Mouse (Mus musculus) embryonic facial prominence, embryonic 14.5 days (tissue): Measurements from ENCODE around the gene Cux1. TPM values are rescaled to one million over a fixed set of nuclear protein-coding genes. Genes with fewer than 3 reads are reported as not detected.

Source experiments
- ATAC-seq: fragments of 200-750 bp; cut with Nextera tagmentation; 2 replicates; pipeline ENCODE4 v1.8.0; 2017; ENCODE audit warnings: low read depth, moderate number of reproducible peaks, moderate TSS enrichment
- DNase-seq: peaks from one replicate; pipeline ENCODE4 v3.0.0-alpha.2; 2015; ENCODE audit warnings: low spot score
- H3K27ac ChIP-seq: fragments of 300-500 bp; sonication (generic); replicated peaks from 2 replicates; pipeline ENCODE4 v1.5.1; 2014; ENCODE audit warnings: low read depth, mild to moderate bottlenecking, low read length, moderate library complexity
- H3K27me3 ChIP-seq: fragments of 300-500 bp; sonication (generic); replicated peaks from 2 replicates; pipeline ENCODE4 v1.6.1; 2014; ENCODE audit warnings: low read length; ENCODE audit not compliant: control insufficient read depth, insufficient read depth
- H3K36me3 ChIP-seq: fragments of 300-500 bp; sonication (generic); 2 replicates; pipeline ENCODE4 v1.6.1; 2014; ENCODE audit warnings: low read length, mixed read lengths; ENCODE audit not compliant: control insufficient read depth, insufficient read depth
- H3K4me1 ChIP-seq: fragments of 300-500 bp; sonication (generic); 2 replicates; pipeline ENCODE4 v1.6.1; 2014; ENCODE audit warnings: antibody characterized with exemption, low read length; ENCODE audit not compliant: control insufficient read depth, insufficient read depth
- H3K4me2 ChIP-seq: fragments of 300-500 bp; sonication (generic); 2 replicates; pipeline ENCODE4 v1.6.1; 2014; ENCODE audit warnings: low read depth, mild to moderate bottlenecking, low read length, moderate library complexity, mixed read lengths
- H3K4me3 ChIP-seq: fragments of 300-500 bp; sonication (generic); 2 replicates; pipeline ENCODE4 v1.5.1; 2014; ENCODE audit warnings: low read depth, mild to moderate bottlenecking, low read length
- H3K9ac ChIP-seq: fragments of 300-500 bp; sonication (generic); 2 replicates; pipeline ENCODE4 v1.6.1; 2014; ENCODE audit warnings: low read depth, mild to moderate bottlenecking, low read length, moderate library complexity, mixed read lengths
- H3K9me3 ChIP-seq: fragments of 300-500 bp; sonication (generic); 2 replicates; pipeline ENCODE4 v1.6.1; 2016; ENCODE audit warnings: low read length; ENCODE audit not compliant: control insufficient read depth
- WGBS: fragments of 180-500 bp; shearing (Covaris S2); extraction: QIAGEN DNeasy Blood & Tissue Kit; methylation state at CpG from one replicate; pipeline ENCODE4 v1.1.7; 2014; 5-methylcytosine and 5-hydroxymethylcytosine counted together
- polyA plus RNA-seq: library from polyadenylated mRNA; unstranded; fragments of >200 nt; fragmentation: Nextera tagmentation; extraction: Ambion mirVana; gene quantifications from 2 replicates; pipeline ENCODE4 v1.2.1, GENCODE M21; 2014

Gene Cux1
- 60.6 and 65.5 TPM in 2 replicates for polyA plus RNA-seq

GRCm38 (mm10) chr5:136567176-136568025, at the start of gene Cux1:
Cux1 (minus strand) TSS chr5:136567490.
- WGBS: 0% methylated on average over 10 of the region's 103 CpGs
- Histone ChIP-seq H3K4me1 (peaks cover 32% of the 10 kb centered on the region), H3K4me2 (peak within 1 kb of the TSS; percentile 99), H3K9ac (peak within 1 kb of the TSS; percentile 88), H3K4me3 (peak within 1 kb of the TSS; percentile 88), H3K36me3 (no peaks in the 10 kb centered on the region), H3K27ac (peak within 1 kb of the TSS; percentile 85), H3K27me3 (peaks cover 48% of the 10 kb centered on the region), H3K9me3 (no peaks in the 10 kb centered on the region)
- ATAC-seq (peak; percentile 92), DNase-seq (peak; percentile 94)

- no peak overlapping the region for H3K4me2 ChIP-seq
- no peak overlapping the region for H3K27ac ChIP-seq
- no peaks in the 10 kb centered on the region for H3K36me3 ChIP-seq
- ATAC-seq: no peak
- H3K4me3 ChIP-seq: no peak overlapping the region
- WGBS: 69% methylated on average over 1 of the region's 1 CpGs
- H3K9me3 ChIP-seq: no peaks in the 10 kb centered on the region
- H3K27me3 ChIP-seq: no peaks in the 10 kb centered on the region; the same call in 1 of the 2 replicates
- no peak overlapping the region for H3K9ac ChIP-seq
- DNase-seq: no peak
- no peaks in the 10 kb centered on the region for H3K4me1 ChIP-seq
These were observed 45.1 kb upstream of the Cux1 start for GRCm38 (mm10) chr5:136612391-136612790.

- Histone ChIP-seq H3K9me3 (no peaks in the 10 kb centered on the region), H3K27me3 (0 out of 2 replicates have a peak, but pooled peaks cover 4% of the 10 kb centered on the region), H3K4me2 (no peak overlapping the region), H3K9ac (no peak overlapping the region), H3K27ac (no peak overlapping the region), H3K36me3 (no peaks in the 10 kb centered on the region), H3K4me3 (no peak overlapping the region), H3K4me1 (no peaks in the 10 kb centered on the region)
- ATAC-seq (peak; percentile 89), DNase-seq (peak; percentile 86)
- WGBS: 38% methylated on average over 6 of the region's 6 CpGs
These were observed 41.6 kb upstream of the Cux1 start for GRCm38 (mm10) chr5:136608814-136609434.

GRCm38 (mm10) chr5:136605144-136605543, 37.9 kb upstream of the Cux1 start:
- Histone ChIP-seq H3K27ac (no peak overlapping the region), H3K4me1 (no peaks in the 10 kb centered on the region), H3K4me3 (no peak overlapping the region), H3K4me2 (no peak overlapping the region), H3K36me3 (no peaks in the 10 kb centered on the region), H3K9ac (no peak overlapping the region), H3K27me3 (0 out of 2 replicates have a peak, but pooled peaks cover 4% of the 10 kb centered on the region), H3K9me3 (no peaks in the 10 kb centered on the region)
- ATAC-seq: no peak
- WGBS: 73% methylated on average over 10 of the region's 11 CpGs
- DNase-seq: no peak

GRCm38 (mm10) chr5:136603176-136603964, 36.1 kb upstream of the Cux1 start:
- Histone ChIP-seq H3K27me3 (0 out of 2 replicates have a peak, but pooled peaks cover 4% of the 10 kb centered on the region), H3K4me3 (no peak overlapping the region), H3K9ac (no peak overlapping the region), H3K4me1 (no peaks in the 10 kb centered on the region), H3K4me2 (no peak overlapping the region), H3K36me3 (no peaks in the 10 kb centered on the region), H3K27ac (no peak overlapping the region), H3K9me3 (no peaks in the 10 kb centered on the region)
- WGBS: 73% methylated on average over 13 of the region's 13 CpGs
- DNase-seq (peak; percentile 24), ATAC-seq (no peak)

- ATAC-seq (no peak), DNase-seq (no peak)
- Histone ChIP-seq H3K27me3 (0 out of 2 replicates have a peak, but pooled peaks cover 4% of the 10 kb centered on the region), H3K9ac (no peak overlapping the region), H3K4me2 (no peak overlapping the region), H3K27ac (no peak overlapping the region), H3K9me3 (no peaks in the 10 kb centered on the region), H3K4me1 (no peaks in the 10 kb centered on the region), H3K4me3 (no peak overlapping the region), H3K36me3 (no peaks in the 10 kb centered on the region)
- WGBS: 80% methylated on average over 5 of the region's 5 CpGs
These were observed 33.2 kb upstream of the Cux1 start for GRCm38 (mm10) chr5:136600511-136600910.

GRCm38 (mm10) chr5:136594896-136595540, 27.7 kb upstream of the Cux1 start:
- no peaks in the 10 kb centered on the region for H3K27me3 ChIP-seq
- H3K4me1 ChIP-seq: no peaks in the 10 kb centered on the region
- peak; percentile 78 for DNase-seq
- ATAC-seq: peak; percentile 50; the same call in 1 of the 2 replicates
- no peaks in the 10 kb centered on the region for H3K36me3 ChIP-seq
- whole genome bisulfite sequencing: 23% methylated on average over 8 of the region's 8 CpGs
- no peaks in the 10 kb centered on the region for H3K9me3 ChIP-seq
- 0 out of 2 replicates have a peak overlapping the region, but pooled peaks have one; percentile 33 for H3K27ac ChIP-seq
- no peak overlapping the region for H3K4me3 ChIP-seq
- no peak overlapping the region; the same call in 1 of the 2 replicates for H3K4me2 ChIP-seq
- no peak overlapping the region for H3K9ac ChIP-seq
